Mouse (Mus musculus) C2C12 (cell line): ENCODE data around the gene Rps28.

Source experiments
- CEBPB ChIP-seq: IDR thresholded peaks from one replicate; pipeline ENCODE4 v1.6.1; 2011; ENCODE audit warnings: low read depth, mild to moderate bottlenecking, control low read depth, moderate library complexity
- CTCF ChIP-seq: IDR thresholded peaks from one replicate; pipeline ENCODE4 v1.5.1; 2011; ENCODE audit not compliant: control insufficient read depth, insufficient read depth, insufficient read length
- MAX ChIP-seq: IDR thresholded peaks from one replicate; pipeline ENCODE4 v1.6.1; 2011; ENCODE audit warnings: mild to moderate bottlenecking, control low read depth
- MYOD1 ChIP-seq: IDR thresholded peaks from one replicate; pipeline ENCODE4 v1.6.1; 2011; ENCODE audit warnings: low read depth; ENCODE audit not compliant: control insufficient read depth, insufficient read length
- USF1 ChIP-seq: IDR thresholded peaks from one replicate; pipeline ENCODE4 v1.6.1; 2011; ENCODE audit warnings: low read depth, mild to moderate bottlenecking, control low read depth, moderate library complexity

DNA sequence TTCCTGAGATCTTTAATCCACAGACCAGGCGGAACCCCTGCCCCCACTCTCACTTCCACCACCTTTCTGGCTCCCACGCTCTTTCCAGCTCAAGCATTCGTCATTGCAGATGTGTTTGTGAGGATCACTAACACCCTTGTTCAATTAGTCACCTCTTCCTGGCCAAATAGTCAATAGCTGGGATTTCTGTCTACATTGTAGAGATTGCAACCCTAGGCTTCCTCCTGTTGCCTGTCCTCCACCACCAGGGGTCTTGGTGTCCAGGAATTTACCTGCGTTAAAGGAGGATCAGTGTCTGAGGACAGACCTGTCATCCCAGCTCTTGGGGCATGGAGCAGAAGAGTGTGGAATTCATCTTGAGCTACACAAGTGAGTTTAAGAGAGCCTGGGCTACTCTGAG, 42.3 kb downstream of the Rps28 start:
- no peak for TF ChIP-seq USF1
- TF ChIP-seq MAX, result no peak
- TF ChIP-seq CTCF, result no peak
- TF ChIP-seq MYOD1, result no peak
- TF ChIP-seq CEBPB, result no peak
